Mouse (Mus musculus): Measurements from ENCODE around the gene Tspan18. TPM values are rescaled to one million over a fixed set of nuclear protein-coding genes. Genes with fewer than 3 reads are reported as not detected.

Tspan18 gene
- polyA plus RNA-seq, 1 experiment: 158 TPM

GRCm38 (mm10) chr2:93152883-93153491, 181.3 kb downstream of the Tspan18 start:
- 87% methylated on average over 7 of the region's 7 CpGs for WGBS
- no peak for DNase-seq
- TF ChIP-seq CTCF (IDR thresholded peaks at IDR 0.05; ENCODE audit: insufficient read depth, low read length) (no peak), POLR2A (IDR thresholded peaks at IDR 0.05; ENCODE audit: borderline replicate concordance, extremely low read depth, low read depth, low read length) (no peak)

GRCm38 (mm10) chr2:93152191-93152601, 182.1 kb downstream of the Tspan18 start:
- no peak for TF ChIP-seq POLR2A (IDR thresholded peaks at IDR 0.05; ENCODE audit: borderline replicate concordance, extremely low read depth, low read depth, low read length)
- no peak for TF ChIP-seq CTCF (IDR thresholded peaks at IDR 0.05; ENCODE audit: insufficient read depth, low read length)
- WGBS: 69% methylated on average over 6 of the region's 6 CpGs
- Histone ChIP-seq H3K4me1 (ENCODE audit: control insufficient read depth, insufficient read depth, low read length) (no peaks in the 10 kb centered on the region), H3K4me3 (replicated peaks; ENCODE audit: extremely low read depth, low read depth, low read length) (no peak overlapping the region)
- no peak for DNase-seq

More at GRCm38 (mm10) chr2:93152883-93153491, 181.3 kb downstream of the Tspan18 start:
- Histone ChIP-seq H3K4me1 (ENCODE audit: control insufficient read depth, insufficient read depth, low read length) (no peaks in the 10 kb centered on the region), H3K4me3 (replicated peaks; ENCODE audit: extremely low read depth, low read depth, low read length) (no peak overlapping the region)

Other genes with a start within 250 kb of the Tspan18 start
- gene Trp53i11, start 147.0 kb downstream of the Tspan18 start, polyA plus RNA-seq (2012; rRNA removed): 31.8 and 37.5 TPM in 2 replicates
- gene Cd82, start 128.6 kb upstream of the Tspan18 start, polyA plus RNA-seq (2012; rRNA removed): 170 and 176 TPM in 2 replicates
- gene Gm10803, start 226.1 kb upstream of the Tspan18 start, polyA plus RNA-seq (2012; rRNA removed): not detected in 2 replicates

Measured in lung, adult 2 months (tissue).